Mouse (Mus musculus): ENCODE measurements around the gene Utp6. TPM values are rescaled to one million over a fixed set of nuclear protein-coding genes. Genes with fewer than 3 reads are reported as not detected.

Gene Utp6
- total RNA-seq, 1 experiment from 2014 or later = 36.8 TPM

Other genes starting within 250 kb of the Utp6 start
- 53.4 and 61.1 TPM in 2 replicates for gene Suz12, start 30.7 kb upstream of the Utp6 start, total RNA-seq (2021)
- 21.5 and 32.2 TPM in 2 replicates for gene Crlf3, start 118.6 kb upstream of the Utp6 start, total RNA-seq (2021)
- 4.6 and 4.7 TPM in 2 replicates for gene Atad5, start 127.0 kb upstream of the Utp6 start, total RNA-seq (2021)
- gene Tefm, start 179.8 kb upstream of the Utp6 start, total RNA-seq (2021) = 18.6 and 22.1 TPM in 2 replicates
- 13.6 and 13.9 TPM in 2 replicates for gene Adap2, start 191.7 kb upstream of the Utp6 start, total RNA-seq (2021)
- 7.8 and 9.4 TPM in 2 replicates for gene Rnf135, start 221.5 kb upstream of the Utp6 start, total RNA-seq (2021)
- 66.5 and 69.1 TPM in 2 replicates for gene Rhot1, start 246.6 kb upstream of the Utp6 start, total RNA-seq (2021)

Measured in adrenal gland, postnatal 14 days (tissue).